In the genomic region with DNA sequence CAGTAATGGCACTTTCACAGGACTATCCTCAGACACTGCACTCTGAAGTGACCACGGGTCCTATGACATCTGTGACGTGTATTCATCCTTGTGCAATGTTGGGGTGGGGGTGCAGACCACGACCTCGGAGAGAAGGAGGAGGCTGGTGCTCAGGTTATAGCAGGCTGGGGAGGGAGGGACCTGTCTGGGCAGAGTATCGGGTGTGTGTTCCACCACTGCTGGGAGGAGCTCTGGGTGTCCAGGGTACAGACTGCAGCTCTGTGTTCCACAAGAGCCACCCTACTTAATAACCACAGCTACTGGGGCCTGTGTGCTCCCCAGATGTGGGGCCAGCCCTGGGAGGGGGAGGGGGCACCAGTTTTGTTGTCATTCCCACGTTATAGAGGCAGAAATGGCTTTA, we compare ENCODE assay signal across 22 mouse cellular contexts. TPM values are rescaled to one million over a fixed set of nuclear protein-coding genes. Genes with fewer than 3 reads are reported as not detected.
DNase-seq lines count a peak whose midpoint lies in the region; ATAC-seq lines count a peak whose summit lies in the region.
"Had no signal": no experiment of that assay in that cellular context is flagged by ENCODE, and none has a peak within 500 bp of the region (broad histone marks: within the 10 kb centered on the region; RNA-seq: fewer than 3 reads in every experiment).

No protein-coding gene starts in this region.

- H3K4me1 ChIP-seq in lung, embryonic 16.5 days (replicated peaks; ENCODE audit: control insufficient read depth, insufficient read depth, low read length): peaks cover 4% of the 10 kb centered on the region; the same call in 1 of the 2 replicates
- 0 out of 2 replicates have a peak, but pooled peaks cover 4% of the 10 kb centered on the region for H3K4me1 ChIP-seq in embryonic facial prominence, embryonic 14.5 days (ENCODE audit: control insufficient read depth, insufficient read depth, low read length)
- peaks cover 8% of the 10 kb centered on the region; the same call in 1 of the 2 replicates for H3K4me1 ChIP-seq in liver, embryonic 16.5 days (ENCODE audit: control insufficient read depth, low read depth, low read length)
- H3K4me1 ChIP-seq: forebrain, embryonic 15.5 days; midbrain, embryonic 13.5 days; neural tube, embryonic 12.5 days had no signal

- no peak overlapping the region for H3K4me2 ChIP-seq in lung, embryonic 16.5 days (ENCODE audit: low read depth, low read length)
- no peak overlapping the region for H3K4me2 ChIP-seq in embryonic facial prominence, embryonic 14.5 days (ENCODE audit: low read depth, low read length)
- no peak overlapping the region for H3K4me2 ChIP-seq in liver, embryonic 16.5 days (ENCODE audit: low read depth, low read length)
- H3K4me2 ChIP-seq: forebrain, embryonic 15.5 days; heart, embryonic 11.5 days; hindbrain, embryonic 12.5 days; midbrain, embryonic 13.5 days; neural tube, embryonic 12.5 days had no signal

- no peak overlapping the region for H3K27ac ChIP-seq in lung, embryonic 16.5 days (ENCODE audit: low read length)
- H3K27ac ChIP-seq in embryonic facial prominence, embryonic 14.5 days (replicated peaks; ENCODE audit: low read depth, low read length): no peak overlapping the region
- peak overlapping the region; percentile 26; the same call in 1 of the 2 replicates for H3K27ac ChIP-seq in liver, embryonic 16.5 days (ENCODE audit: low read length)
- H3K27ac ChIP-seq: forebrain, embryonic 15.5 days; hindbrain, embryonic 12.5 days; midbrain, embryonic 13.5 days; neural tube, embryonic 12.5 days had no signal

- H3K9ac ChIP-seq in lung, embryonic 16.5 days (ENCODE audit: low read length): 0 out of 2 replicates have a peak overlapping the region, but pooled peaks have one; percentile 24
- no peak overlapping the region for H3K9ac ChIP-seq in embryonic facial prominence, embryonic 14.5 days (ENCODE audit: low read depth, low read length)
- H3K9ac ChIP-seq in liver, embryonic 16.5 days (ENCODE audit: low read depth, low read length): no peak overlapping the region
- H3K9ac ChIP-seq: forebrain, embryonic 15.5 days; hindbrain, embryonic 12.5 days; midbrain, embryonic 13.5 days; neural tube, embryonic 12.5 days had no signal

- WGBS in lung, embryonic 16.5 days: 53% methylated on average over 6 of the region's 6 CpGs
- WGBS in embryonic facial prominence, embryonic 14.5 days: 60% methylated on average over 6 of the region's 6 CpGs
- WGBS in liver, embryonic 16.5 days (ENCODE audit: insufficient replicate concordance): 34% methylated on average over 6 of the region's 6 CpGs

- ATAC-seq in lung, embryonic 16.5 days (ENCODE audit: low read depth): no peak
- peak; percentile 26; the same call in 1 of the 2 replicates for ATAC-seq in embryonic facial prominence, embryonic 14.5 days (ENCODE audit: low read depth)
- peak; percentile 26; the same call in 1 of the 2 replicates for ATAC-seq in liver, embryonic 16.5 days (ENCODE audit: low read depth)
- ATAC-seq in neutrophil, adult 5-6 weeks (ENCODE audit: extremely low read depth, insufficient number of reproducible peaks, low FRiP score, poor library complexity, severe bottlenecking): peak; percentile 27; the same call in 1 of the 2 replicates
- ATAC-seq: forebrain, embryonic 15.5 days; lung, postnatal 0 days; midbrain, embryonic 13.5 days had no signal

- H3K27me3 ChIP-seq in lung, embryonic 16.5 days (ENCODE audit: control insufficient read depth, insufficient read depth, low read depth, low read length): no peaks in the 10 kb centered on the region
- H3K27me3 ChIP-seq in embryonic facial prominence, embryonic 14.5 days (replicated peaks; ENCODE audit: control insufficient read depth, insufficient read depth, low read length): no peaks in the 10 kb centered on the region
- no peaks in the 10 kb centered on the region for H3K27me3 ChIP-seq in liver, embryonic 16.5 days (ENCODE audit: control insufficient read depth, insufficient read depth, low read depth, low read length)
- H3K27me3 ChIP-seq: forebrain, embryonic 15.5 days; hindbrain, embryonic 12.5 days; midbrain, embryonic 13.5 days; neural tube, embryonic 12.5 days had no signal

- no peak for DNase-seq in lung, postnatal 25 days (ENCODE audit: low spot score)
- DNase-seq in embryonic facial prominence, embryonic 14.5 days (ENCODE audit: low spot score): no peak
- no peak for DNase-seq in ovary, postnatal 36 days (ENCODE audit: low spot score)
- no peak for DNase-seq in urinary bladder, adult 18-20 months (ENCODE audit: low spot score in 2 of 2)
- DNase-seq: adrenal gland, adult 2 months; cerebellum, adult 11-12 months; cerebellum, postnatal 25 days; embryo, embryonic 11 days; gastrocnemius, postnatal 10 days; heart, adult 11 months; heart, postnatal 10 days; kidney, postnatal 25 days; thymus, postnatal 25 days had no signal

- no peak overlapping the region for H3K4me3 ChIP-seq in lung, embryonic 16.5 days (ENCODE audit: low read length)
- H3K4me3 ChIP-seq in embryonic facial prominence, embryonic 14.5 days (ENCODE audit: low read depth, low read length): no peak overlapping the region
- no peak overlapping the region for H3K4me3 ChIP-seq in liver, embryonic 16.5 days (ENCODE audit: low read depth, low read length)
- H3K4me3 ChIP-seq: forebrain, embryonic 15.5 days; hindbrain, embryonic 12.5 days; midbrain, embryonic 13.5 days; neural tube, embryonic 12.5 days had no signal

- no peaks in the 10 kb centered on the region for H3K9me3 ChIP-seq in lung, embryonic 16.5 days (ENCODE audit: control insufficient read depth, low read length)
- no peaks in the 10 kb centered on the region for H3K9me3 ChIP-seq in embryonic facial prominence, embryonic 14.5 days (ENCODE audit: control insufficient read depth, low read length)
- no peaks in the 10 kb centered on the region for H3K9me3 ChIP-seq in liver, embryonic 16.5 days (replicated peaks; ENCODE audit: control insufficient read depth, low read length)
- H3K9me3 ChIP-seq: forebrain, embryonic 15.5 days; hindbrain, embryonic 12.5 days; midbrain, embryonic 13.5 days; neural tube, embryonic 12.5 days had no signal

- no peaks in the 10 kb centered on the region for H3K36me3 ChIP-seq in lung, embryonic 16.5 days (ENCODE audit: control insufficient read depth, insufficient read depth, low read length)
- H3K36me3 ChIP-seq in embryonic facial prominence, embryonic 14.5 days (ENCODE audit: control insufficient read depth, insufficient read depth, low read length): no peaks in the 10 kb centered on the region
- H3K36me3 ChIP-seq in liver, embryonic 16.5 days (ENCODE audit: control insufficient read depth, insufficient read depth): no peaks in the 10 kb centered on the region
- H3K36me3 ChIP-seq: forebrain, embryonic 15.5 days; hindbrain, embryonic 12.5 days; midbrain, embryonic 13.5 days; neural tube, embryonic 12.5 days had no signal

RNA-seq across cellular contexts. Expression of gene Tmem189, which starts 20.3 kb away (rescaled TPM):
- 38.3 and 39.6 TPM in 2 replicates for polyA plus RNA-seq in lung, embryonic 16.5 days (2015; fragmentation: Nextera tagmentation; extraction: Ambion mirVana)
- polyA plus RNA-seq in embryonic facial prominence, embryonic 14.5 days (2014; fragmentation: Nextera tagmentation; extraction: Ambion mirVana): 40.0 and 40.6 TPM in 2 replicates
- 13.7 and 14.0 TPM in 2 replicates for polyA plus RNA-seq in liver, embryonic 16.5 days (2015; fragmentation: Nextera tagmentation; extraction: Ambion mirVana)
- 76.0 and 90.2 TPM in 2 replicates for total RNA-seq in neutrophil, adult 5-6 weeks (2017)

RNA-seq across cellular contexts. Expression of gene Cebpb, which starts 21.3 kb away (rescaled TPM):
- 2.4 and 4.1 TPM in 2 replicates for polyA plus RNA-seq in lung, embryonic 16.5 days (2015; fragmentation: Nextera tagmentation; extraction: Ambion mirVana)
- polyA plus RNA-seq in embryonic facial prominence, embryonic 14.5 days (2014; fragmentation: Nextera tagmentation; extraction: Ambion mirVana): 18.1 and 30.3 TPM in 2 replicates
- polyA plus RNA-seq in liver, embryonic 16.5 days (2015; fragmentation: Nextera tagmentation; extraction: Ambion mirVana): 0.46 and 0.61 TPM in 2 replicates
- 160 and 183 TPM in 2 replicates for total RNA-seq in neutrophil, adult 5-6 weeks (2017)

RNA-seq across cellular contexts. Expression of gene Gm20431, which starts 48.7 kb away (rescaled TPM):
- polyA plus RNA-seq in lung, embryonic 16.5 days (2015; fragmentation: Nextera tagmentation; extraction: Ambion mirVana): 5.6 and 8.4 TPM in 2 replicates
- 9.1 and 11.6 TPM in 2 replicates for polyA plus RNA-seq in embryonic facial prominence, embryonic 14.5 days (2014; fragmentation: Nextera tagmentation; extraction: Ambion mirVana)
- polyA plus RNA-seq in liver, embryonic 16.5 days (2015; fragmentation: Nextera tagmentation; extraction: Ambion mirVana): not detected in 2 replicates
- total RNA-seq in neutrophil, adult 5-6 weeks (2017): not detected in 2 replicates
